Mouse (Mus musculus) left cerebral cortex, adult 11 months (tissue): ENCODE data around the gene Acot7.

Source experiments
- DNase-seq: peaks from one replicate; pipeline ENCODE4 v3.0.0; 2022; ENCODE audit warnings: low spot score

Acot7 gene

DNA sequence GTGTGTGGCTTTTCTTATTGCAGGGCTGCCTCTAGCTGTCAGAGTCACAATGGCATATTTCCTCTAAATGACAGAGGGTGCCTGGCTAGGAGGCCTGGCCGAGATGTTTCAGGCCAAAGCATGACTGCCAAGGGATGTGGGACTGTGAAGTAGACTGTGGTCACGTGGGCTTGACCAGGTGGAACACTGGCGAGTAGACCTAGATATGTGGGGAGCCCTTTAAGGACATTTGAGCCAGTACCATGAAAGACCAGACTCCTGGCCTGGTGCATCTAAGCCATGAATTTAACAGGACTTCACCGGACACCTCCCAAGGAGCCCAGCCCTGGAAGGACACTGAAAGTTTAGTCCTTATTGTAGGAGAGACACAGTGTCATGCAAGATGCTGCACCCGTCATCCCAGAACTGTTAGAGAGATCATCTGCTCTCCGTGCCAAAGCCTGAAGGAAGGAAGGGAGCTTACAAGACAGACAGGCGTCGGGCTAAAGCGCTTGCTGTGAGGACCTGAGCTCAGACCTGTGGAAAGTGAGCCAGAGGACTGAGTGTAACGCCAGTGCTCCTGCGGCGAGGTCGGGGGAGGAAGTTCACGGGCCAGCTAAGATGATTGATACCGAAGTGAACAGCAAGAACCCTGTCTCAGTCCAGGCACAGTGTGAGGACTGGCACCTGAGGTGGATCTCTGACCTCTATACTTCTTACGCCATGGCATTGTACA lies 2.2 kb downstream of the Acot7 start:
- DNase-seq = no peak

DNA sequence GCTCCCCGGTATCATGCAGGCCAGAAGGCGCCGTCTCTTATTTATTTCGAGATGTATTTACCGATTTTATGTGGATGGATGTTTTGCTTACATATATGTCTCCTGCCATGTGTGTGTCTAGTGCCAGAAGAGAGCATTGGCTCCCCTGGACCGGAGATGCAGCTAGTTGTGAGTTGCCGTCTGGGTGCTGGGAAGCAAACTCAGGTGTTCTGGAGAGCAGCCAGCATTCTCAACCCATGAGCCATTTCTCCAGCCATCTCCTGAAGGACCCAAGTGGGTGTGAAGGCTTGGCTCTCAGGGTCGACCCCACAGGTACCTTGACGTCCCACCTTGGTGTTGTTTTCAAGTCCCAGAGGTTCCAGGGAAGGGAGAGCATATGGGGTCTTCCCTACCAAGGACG lies 4.3 kb downstream of the Acot7 start:
- no peak for DNase-seq

DNA sequence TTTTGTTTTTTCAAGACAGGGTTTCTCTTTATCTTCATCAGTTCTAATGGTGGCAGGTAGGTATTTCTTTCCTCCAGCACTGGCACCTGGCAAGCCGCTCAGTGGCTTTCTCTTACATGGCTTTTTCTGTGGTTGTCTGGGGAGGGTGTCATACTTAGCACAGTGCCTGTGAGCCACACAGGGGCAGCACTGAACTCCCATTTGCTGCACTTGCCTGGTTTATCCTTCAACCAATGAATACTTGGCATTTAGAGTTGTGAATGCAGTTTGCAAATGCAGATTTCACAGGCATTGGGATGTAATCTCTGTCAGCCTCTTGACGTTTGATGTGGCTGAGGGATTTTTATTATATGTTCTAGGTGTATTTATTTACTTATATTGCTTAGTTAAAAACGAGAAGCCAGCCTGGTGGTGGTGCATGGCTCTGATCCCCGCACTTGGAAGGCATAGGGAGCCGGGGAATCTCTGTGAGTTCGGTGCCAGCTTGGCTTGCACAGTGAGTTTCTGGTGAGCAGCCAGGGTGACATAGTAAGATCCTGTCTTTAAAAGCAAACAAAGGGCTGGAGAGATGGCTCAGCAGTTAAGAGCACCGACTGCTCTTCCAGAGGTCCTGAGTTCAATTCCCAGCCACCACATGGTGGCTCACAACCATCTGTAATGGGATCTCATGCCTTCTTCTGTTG lies 6.6 kb downstream of the Acot7 start:
- DNase-seq = peak; percentile 45

DNA sequence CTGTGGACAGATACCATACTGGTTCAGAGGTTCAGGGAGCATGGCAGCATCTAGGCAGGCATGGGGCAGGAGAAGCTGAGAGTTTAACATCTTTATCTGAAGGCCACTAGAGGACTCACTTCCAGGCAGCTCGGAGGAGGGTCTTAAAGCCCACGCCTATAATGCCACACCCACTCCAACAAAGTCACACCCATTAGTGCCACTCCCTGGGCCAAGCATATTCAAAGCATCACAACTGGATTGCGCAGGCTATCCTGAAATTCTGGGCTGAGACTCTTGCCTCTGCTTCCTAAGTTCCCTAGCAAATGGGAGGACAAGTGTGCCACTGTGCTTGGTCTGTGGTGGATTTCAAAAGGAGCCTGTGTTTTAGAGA lies 7.2 kb downstream of the Acot7 start:
- DNase-seq = no peak

DNA sequence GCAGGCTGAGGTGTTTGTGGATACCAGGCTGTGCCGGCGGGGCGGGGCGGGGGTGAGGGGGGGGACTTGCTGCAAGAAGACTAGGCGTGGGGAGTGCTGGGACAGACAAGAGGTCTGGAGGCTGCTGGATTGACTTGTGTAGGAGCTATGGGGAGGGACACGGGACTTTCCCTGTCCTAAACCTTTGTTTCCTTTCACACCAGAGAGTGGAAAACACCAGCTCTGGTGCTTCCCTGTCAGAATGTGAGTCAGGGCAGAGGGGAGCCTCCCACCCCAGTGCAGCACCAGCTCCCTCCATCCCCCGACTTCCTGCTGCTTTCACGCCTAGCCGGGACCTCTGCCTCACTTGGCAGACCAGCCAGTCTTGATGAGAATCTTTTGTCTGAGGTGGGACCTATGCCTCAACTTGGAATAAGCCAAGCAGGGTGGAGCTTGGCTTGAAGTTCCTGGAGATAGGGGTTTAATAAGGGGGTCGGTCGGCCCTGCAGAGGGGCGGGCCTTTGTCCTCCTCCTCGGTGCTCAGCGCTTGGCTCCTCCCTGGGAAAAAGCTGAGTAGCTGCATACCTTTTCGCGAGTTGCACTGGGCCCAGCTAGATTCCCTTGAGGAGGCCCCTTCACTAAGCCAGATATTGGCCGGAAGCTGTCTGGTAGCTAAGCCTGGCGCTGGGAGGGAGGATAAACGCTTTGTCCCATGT lies 7.7 kb downstream of the Acot7 start:
- no peak for DNase-seq

DNA sequence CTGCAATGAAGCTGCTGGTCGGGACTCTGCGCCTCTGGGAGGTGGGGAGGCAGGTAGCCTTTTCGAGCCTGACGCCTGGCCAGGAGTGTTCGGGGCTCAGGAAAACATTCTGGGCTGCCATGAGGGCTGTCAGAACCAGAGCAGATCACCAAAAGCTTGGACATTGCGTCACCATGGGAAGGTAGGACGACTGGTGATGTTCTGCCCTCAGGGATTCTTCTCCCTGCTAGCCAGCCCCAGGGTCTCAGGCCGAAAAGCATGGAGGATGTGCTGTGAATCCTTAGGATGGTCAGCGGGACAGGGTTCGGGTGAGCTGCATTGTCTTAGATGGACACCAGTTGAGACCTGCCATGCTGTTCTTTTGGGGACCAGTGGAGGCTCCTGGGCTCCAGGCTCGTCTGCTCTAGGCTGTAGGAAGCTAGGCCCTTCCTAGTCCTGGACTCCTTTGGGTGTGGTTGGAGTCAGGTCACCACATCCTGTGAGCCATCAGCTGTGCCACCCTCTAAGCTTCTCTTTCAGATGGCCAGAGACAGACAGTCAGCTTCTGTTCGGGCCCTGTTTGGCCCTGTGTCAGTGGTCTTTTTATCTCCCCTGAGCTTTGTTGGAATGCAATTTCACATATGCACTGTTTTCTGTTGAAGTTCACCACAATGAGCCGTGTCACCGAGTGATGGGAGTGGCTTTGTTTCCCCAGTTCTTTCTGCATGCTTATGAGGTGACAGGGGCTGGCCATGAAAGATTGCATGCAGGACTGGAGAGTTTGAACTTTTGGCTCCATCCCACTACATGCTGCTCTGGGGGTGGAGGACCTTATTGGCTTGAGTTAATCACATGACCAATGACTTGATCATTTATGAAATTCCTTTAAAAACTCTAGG lies 8.5 kb downstream of the Acot7 start:
- no peak for DNase-seq

DNA sequence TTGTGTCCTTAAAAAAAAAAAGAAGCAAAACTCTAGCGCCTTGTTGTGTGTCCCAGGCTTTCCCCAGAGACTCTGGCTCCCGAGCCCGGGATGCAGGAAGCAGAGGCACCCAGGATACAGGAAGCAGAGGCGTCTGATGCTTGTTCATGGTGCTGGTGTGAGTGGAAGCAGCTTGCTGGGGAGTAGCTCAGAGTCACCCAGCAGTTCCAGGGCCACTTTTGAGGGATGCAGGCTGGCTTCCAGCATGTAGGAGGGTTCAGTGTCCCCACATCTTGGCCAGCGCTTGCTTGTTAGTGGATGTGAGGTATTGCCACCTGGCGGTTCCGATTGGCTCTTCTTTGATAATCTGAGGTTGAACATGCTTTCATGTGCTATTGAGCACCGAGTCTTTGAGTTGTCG lies 9.2 kb downstream of the Acot7 start:
- no peak for DNase-seq

DNA sequence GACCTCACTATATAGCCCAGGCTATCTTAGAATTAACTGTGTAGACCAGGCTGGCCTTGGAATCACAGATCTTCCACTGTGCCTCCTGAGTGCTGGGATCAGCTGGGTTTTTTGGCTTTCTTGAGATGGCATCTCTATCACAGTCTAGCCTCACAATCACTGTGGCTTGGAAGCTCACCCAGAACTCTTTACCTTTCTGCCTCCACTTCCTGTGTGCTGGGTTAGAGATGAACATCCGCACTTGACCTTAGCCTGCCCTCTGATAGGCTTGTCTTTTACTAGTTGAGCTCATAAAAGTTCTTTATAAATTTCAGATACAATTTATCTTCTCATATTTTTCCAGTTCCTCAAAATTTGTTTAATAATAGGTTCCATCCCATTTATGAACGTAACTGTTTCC lies 10.7 kb downstream of the Acot7 start:
- no peak for DNase-seq

DNA sequence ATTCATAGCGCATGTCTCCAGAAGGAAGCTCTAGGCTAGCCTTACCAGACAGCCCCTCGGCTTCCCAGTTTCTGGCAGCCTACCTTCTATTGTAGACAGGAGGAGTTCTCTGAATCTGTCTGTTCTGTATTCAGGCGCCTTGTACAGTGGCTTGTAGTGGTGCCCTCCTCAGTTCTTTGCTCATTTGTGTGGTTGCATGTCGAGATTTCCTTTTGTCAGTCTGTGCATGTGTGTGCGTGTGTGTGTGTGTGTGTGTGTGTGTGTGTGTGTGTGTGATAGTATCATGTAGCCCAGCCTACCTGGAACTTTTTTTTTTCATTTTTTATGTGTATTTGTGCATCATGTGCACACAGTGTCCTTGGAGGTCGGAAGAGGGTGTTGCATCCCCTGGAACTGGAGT lies 11.1 kb downstream of the Acot7 start:
- DNase-seq = no peak

DNA sequence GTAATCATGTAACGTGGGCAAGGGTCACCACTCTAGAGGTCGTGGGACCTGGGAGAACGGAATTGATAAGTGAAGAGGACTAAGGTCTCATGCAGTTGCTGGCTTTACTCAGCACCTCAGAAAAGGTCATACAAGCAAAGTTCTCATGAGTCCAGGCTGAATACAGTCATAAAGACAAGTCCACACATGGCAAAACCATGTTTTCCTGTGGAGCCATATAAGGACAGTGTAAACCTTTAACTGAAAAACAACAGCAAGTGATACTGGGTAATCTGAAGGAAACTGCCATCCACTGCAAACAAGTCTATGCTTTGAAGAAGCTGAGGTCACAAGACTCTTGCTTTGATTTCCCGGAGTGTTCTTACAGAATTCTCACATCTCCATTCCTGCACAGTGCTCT lies 11.8 kb downstream of the Acot7 start:
- DNase-seq = no peak

DNA sequence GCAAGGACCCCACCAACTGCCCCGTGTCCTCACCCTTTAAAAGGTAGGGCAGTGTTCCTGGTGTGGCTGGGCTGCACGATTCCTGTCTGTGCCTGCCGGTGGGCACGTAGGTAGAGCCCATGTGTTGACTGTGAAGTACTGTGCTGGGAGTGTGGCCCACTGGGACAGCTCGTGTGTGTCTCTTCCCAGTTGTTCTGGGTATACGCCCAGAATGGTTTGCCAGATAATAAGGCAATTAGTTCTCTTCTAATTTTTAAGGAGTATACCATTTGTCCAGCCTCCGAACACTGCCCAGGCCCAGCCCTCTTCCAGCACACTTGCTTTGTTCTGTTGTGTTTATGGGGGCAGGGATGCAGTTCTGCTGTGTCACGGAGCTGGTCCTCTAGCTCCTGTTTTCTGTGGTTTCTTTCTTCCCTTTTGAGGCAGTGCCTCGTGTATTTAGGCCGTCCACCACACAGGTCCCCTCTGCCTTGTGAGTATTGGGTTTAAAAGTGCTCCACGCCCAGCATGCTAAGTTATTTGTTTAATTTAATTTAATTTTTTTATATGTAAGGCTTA lies 12.2 kb downstream of the Acot7 start:
- DNase-seq = no peak

DNA sequence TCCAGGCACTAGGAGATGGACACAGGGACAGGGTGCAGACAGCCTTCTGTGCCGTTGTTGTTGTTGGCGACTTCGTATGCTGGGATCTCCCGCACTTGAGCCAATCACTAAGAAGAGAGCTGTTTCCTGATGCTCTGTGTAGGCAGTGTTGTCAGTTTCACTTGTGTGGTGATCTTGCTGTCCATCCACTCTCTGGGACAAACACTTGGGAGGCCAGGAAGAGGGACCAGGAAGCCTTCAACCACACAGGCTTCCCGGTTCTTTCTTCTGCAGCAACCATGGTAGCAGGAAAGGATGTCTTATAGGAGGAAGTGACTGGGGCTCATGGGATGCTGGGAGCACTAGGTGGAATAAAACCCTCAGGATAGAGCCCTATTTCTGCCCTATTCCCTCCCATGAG lies 12.8 kb downstream of the Acot7 start:
- no peak for DNase-seq

DNA sequence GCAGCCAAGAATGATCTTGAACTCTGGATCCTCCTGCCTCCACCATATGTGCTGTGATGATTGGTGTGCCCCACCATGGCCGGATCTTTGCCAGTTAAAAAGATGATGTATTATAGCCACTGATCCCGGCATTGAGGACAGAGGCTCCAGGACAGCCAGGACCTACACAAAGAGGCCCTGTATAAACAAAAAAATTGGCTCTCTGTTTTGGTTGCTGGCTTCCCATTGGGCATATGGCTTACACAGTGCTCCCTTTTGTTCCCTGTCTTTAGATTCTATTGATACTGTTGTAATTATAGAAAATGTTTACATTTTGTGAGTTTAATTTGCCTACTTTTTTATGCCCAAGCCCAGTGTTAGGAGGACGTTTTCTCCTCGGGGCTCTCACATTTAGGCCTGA lies 14.6 kb downstream of the Acot7 start:
- no peak for DNase-seq

DNA sequence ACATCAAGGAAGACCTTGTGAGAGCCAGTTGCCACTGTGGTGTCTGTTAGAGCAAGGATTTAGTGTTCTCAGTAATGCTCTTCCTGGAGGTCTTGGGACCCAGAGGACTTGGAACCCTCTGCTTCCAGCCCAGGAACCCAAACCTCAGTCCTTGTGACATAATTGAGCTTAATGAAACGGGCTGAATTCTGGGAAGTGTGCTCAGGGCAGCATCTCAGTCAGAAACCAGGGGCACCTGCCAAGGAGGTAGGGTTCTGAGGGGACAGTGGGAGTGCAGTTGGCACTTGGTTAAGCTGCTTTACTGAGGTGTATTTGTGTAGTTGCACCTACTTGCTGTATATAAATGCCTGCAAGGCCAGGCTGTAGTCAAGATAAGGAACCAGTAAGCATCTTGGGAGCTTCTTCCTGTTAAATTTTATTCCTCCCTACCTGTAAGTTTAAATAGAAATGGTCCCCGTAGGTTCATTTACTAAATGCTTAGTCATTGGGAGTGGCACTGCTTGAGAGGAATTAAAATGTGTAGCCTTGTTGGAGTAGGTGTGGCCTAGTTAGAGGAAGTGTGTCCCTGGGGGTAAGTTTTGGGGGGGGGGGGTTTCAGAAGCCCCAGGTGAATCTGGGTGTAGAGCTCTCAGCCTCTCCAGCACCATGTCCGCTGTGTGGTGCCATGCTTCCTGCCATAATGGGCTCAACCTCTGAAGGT lies 16.7 kb downstream of the Acot7 start:
- DNase-seq = no peak

DNA sequence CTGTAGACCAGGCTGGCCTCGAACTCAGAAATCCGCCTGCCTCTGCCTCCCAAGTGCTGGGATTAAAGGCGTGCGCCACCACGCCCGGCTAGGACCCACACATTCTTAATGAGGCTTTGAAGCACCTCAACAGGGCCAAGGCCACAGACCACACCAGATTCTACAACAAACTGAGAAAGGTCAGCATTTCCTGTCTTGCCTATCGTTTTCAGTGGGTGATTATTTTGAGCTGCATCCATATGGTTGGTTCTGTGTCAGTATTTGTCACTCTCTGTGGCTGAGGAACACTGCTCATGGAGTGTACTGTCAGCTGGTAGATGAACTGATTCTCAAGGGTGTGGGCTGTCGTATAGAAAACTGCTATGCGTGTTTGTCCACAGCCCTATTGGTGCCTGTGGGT lies 18.3 kb downstream of the Acot7 start:
- DNase-seq = no peak

DNA sequence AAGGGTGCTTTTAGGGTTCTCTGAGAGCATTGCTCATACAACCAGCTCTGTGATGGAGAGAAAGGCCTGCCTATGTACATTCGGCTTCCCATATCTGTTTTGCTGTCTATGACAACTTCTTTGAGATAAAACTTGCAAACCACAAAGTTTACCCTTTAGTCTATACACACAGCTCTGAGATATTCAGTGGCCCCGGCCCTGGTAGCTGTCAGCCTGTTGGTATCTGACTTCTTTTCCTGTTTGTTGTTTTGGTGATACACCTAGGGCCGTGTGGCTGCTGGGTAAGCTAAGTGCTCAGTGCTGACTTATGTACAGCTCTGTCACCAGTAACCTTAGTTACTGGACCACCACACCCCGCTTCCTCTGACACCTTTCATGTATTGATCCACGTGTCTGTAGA lies 19.6 kb downstream of the Acot7 start:
- DNase-seq = no peak

DNA sequence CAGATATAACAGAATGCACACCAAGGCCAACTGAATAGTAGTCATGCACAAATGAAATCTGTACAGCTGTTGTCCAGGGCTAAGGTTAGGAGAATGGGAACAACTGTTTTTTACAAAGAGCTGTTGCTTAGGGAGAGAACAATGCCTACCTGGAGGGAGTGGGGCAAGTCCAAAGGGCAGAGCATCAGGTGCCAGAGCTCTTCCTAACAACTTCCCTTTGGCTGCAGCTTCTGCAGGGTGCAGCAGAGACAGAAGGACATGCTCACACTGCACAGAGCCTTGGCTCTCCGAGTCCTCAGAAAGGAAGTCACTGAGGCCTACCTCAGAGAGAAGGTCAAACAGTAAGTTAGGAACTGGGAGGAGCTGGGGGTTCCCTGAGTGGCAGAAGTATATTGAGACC lies 21.7 kb downstream of the Acot7 start:
- DNase-seq = no peak

DNA sequence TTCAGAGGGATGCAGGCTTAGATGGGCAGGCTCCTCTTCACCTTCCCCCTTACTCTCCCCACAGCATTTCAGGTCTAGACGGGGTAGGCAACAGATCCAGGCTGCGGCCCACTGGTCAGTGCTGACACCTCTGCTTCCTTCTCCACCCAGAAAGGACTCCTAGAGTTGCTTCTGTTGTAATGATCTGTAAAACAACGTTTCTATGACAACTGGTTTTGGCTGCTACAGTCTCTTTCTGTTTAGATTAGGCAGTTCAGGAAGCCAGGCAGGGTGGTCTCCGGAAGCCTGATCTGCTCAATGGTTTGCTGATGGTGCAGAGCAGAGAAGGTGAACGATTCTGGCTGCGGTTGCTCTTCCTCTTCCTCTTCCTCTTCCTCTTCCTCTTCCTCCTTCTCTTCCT lies 23.6 kb downstream of the Acot7 start:
- no peak for DNase-seq

DNA sequence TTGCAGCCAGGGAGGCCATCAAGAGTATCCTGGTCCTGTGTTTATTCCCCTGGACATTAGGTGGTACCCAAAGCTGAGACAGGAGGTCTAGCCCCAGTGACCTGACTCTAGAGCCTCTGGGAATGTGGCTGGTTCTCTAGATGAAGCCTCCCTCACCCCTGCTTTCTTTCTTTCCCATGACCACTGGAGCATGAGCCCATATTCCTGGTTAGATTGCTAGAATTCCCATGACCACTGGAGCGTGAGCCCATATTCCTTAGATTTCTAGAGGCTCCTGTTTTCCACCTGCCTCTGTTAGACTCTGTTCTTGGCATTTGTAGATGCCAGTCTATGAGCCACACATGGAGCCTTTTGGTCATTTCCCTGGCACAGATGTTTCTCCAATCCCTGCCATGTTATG lies 24.5 kb downstream of the Acot7 start:
- no peak for DNase-seq

DNA sequence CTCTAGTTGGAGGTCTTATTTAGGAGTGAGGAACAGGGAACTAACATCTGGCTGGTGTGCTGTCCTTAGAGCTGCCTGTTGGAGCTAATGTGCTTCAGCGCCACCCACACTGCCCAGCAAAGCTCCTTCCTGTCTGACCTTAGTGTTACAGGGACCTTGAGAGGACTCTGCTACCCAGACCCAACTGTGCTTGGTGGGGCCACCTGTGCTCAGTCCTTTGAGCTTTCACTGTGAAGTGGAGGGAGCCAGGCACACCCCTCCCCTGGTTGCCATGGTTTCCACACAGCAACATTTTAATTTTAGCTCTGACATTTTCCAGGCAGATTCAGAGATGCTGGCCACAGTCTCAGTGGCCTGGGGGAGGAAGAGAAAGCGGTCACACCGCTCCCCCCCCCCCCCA lies 25.0 kb downstream of the Acot7 start:
- DNase-seq = peak; percentile 43

DNA sequence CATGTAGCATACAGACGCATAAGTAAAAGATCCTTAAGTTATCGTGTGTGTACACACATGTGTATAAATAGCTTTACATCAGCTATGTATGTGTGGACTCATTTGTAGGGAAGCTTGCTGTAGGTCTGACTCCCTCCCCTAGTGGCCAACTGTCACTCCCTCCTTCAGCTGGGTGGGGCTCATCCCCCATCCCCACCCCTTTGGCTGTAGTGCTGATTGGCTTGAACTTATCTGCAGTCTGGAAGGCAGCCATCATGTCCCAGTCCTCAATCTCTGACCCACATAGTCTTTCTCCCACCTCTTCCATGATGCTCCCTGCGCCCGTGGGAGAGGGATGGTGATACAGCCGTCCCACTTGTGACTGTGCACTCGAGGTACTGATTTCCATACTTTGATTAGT lies 26.7 kb downstream of the Acot7 start:
- no peak for DNase-seq

DNA sequence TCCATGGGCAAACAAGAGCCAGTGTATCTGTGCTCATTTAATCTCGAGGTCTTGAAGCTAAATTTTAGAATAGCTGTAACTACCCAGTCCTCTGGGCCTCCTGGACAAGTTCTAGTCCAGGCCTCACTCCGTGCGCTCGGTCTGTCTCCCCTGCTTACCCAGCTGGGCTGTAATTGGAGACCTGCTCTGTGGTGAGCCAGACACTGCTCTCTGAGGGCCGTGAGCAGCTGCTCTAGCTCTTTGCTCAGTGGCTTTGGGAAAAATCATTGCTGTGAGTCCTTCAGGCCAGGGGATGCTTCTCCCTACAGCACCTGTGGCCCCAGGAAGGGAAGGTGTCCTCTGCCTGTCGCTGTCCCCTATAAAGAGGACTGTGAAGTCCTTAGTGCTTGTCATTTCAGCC lies 28.3 kb downstream of the Acot7 start:
- no peak for DNase-seq
